Mouse (Mus musculus) ES-CJ7 (cell line): ENCODE measurements around the gene Cpn2.
A peak's percentile ranks its signal among the peaks of the same experiment; 100 is the strongest.

Experiments used
- DNase-seq: peaks from one replicate; pipeline ENCODE4 v3.0.0; 2011; ENCODE audit warnings: low read depth, low spot score

Cpn2 gene

GRCm38 (mm10) chr16:30238791-30239190, 28.5 kb downstream of the Cpn2 start:
- no peak for DNase-seq

DNA sequence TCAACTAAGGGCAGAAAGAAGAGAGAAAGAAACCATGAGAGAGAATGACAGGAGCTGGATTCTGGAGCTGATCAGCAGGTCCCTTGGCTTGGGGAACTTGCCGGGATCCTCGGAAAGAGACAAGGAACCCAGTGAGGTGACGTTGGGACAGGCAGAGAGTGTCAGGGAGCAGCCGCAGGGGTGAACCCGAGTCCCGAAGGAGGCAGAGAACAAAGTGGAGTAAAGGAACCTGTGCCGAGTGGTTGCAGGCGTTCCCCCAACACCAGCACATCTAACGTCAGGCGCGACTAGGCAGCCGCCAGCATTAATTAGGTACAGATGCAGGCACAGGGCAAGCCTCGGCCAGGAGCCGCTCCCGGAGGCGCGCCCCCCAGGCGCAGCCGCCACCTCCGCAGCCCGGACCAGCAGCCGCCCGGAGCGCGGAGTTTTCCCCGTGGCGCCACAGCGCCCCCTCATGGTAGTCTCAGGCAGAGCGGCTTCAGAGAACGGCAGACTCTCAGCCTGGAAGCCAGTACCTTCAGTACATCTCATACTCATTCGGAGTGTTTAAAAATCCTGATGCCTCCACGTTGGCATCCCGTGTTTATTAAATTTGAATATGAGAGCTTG, 31.1 kb downstream of the Cpn2 start:
- DNase-seq: peak; percentile 69

DNA sequence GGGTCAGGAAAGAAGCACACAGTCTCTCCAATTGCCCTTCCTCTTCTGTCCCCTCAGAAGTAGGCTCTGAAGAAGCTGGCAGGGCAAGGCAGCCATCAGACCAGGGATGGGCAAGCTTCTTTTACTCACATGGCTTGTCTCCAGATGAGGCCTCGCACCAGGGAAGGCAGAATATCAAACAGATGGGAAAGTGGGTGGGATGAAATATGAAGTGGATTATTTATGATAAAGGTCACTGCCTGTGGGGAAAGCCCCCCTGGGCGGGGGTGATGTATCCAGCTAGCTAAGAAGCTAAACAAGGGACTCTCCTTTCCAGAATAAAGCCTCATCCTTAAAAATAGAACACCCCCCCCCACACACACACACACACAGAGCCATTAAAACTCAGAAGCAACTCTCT, 31.7 kb downstream of the Cpn2 start:
- DNase-seq: no peak

DNA sequence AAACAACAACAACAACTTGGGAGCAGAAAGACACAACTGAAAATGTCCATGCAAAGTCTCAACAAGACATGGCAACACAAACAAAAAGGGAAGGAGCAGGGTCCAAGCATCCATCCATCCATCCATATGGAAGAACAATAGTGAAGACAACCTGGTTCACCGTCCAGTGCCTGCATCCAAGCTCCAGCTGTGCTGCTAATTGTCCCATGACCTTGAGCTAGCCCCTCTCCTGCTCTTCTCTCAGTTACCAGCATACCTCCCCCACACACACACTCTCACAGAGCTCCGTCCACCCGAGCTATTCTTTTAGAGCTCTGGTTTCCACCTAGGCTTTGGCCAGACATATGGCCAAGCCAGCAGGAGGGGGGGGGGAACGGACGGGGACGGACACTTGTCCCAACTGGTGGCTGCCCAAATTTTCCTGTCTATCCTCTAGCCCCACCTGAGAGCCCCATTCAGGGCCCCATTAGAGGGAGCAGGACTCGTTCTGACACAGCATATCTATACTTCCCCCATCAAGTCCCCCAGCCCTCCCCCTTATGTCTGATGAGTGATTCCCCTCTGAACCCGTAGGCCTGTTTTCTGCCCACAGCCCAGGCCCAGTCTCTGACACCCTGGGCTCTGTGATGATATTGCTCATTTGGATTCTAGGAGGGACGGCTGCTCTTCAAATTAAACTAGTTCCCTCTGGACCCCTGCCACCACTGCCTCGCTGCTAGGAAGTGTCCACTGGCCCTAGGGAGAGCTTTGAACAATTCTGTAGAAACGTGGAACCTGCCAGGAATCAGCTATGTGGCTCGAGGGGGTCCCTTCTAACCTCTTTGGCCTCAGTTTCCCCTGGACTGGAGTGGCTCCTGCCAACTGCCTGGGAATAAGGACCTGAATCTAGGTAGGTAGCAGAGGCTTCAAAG, 32.4 kb downstream of the Cpn2 start:
- DNase-seq: peak; percentile 68

DNA sequence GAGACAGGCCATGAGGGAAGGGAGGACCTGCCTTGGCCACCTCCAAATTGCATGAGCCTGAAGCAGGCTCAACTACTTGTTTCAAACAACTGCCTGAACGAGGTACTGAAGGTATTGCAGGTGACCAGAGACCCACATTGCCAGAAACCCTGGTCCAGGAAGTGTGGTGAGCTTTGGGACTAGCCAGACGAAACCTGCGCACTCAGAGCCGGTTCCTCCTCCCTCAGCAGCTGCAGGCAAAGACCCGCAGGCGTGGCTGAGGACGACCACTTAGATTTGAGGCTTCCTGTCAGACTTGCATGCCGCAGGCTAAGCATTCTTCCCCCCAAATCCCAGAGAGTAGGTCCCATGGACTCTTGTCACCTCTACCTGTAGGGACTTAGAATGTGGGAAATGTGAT, 33.2 kb downstream of the Cpn2 start:
- DNase-seq: peak; percentile 29

DNA sequence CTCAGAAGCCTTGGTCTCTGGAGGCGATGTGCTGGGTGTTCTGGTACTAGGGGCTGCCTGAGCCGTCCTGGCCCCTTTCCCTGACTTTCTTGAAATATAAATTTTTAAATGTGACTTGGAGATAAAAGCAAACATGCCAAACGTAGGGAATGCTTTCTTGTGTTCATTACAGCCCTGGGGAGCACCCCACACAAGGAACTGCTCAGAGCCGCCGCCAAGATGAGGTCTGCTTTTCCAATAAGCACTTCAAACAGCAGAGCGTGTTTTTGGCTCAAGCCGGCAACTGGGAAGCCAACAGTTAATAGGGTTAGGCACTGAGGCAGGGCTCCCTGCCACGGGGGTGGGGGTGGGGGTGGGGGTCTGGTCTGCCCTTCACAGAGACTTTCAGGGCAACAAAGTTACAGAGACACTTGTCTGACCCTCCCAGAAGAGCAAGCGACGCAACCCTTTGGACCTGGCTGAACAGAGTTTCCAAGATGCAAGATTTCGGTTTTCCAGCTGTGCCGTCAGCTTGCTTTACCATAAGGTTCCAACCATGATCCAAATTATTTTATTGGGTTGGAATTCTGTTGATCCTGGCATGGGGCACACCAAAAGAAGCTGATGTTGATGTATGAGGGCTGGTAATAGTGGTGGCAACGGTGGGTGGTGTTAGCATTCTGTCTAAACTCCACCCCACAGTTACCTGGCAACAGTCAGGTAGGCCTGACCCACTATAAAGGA, 35.3 kb downstream of the Cpn2 start:
- peak; percentile 39 for DNase-seq

DNA sequence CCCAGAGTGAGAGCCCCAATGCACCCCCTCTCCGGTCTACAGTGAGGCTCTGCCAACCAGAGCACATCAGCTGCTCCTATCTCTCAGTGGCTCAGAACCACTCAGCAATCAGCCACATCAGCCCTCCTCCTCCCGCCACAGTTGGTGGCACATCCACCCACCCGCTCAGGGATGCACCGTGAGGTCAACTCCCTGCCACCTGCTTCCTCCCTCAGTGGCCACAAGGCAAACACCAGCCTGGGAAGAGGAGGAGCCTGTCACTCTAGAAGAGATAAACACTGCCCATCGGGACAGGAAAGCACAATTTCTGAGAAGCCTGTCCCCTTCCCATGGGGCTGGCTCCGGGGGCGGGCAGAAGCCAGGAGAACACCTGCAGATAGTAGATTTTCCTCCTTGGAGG, 39.9 kb downstream of the Cpn2 start:
- no peak for DNase-seq

GRCm38 (mm10) chr16:30221161-30221782, 46.0 kb downstream of the Cpn2 start:
- DNase-seq: no peak

DNA sequence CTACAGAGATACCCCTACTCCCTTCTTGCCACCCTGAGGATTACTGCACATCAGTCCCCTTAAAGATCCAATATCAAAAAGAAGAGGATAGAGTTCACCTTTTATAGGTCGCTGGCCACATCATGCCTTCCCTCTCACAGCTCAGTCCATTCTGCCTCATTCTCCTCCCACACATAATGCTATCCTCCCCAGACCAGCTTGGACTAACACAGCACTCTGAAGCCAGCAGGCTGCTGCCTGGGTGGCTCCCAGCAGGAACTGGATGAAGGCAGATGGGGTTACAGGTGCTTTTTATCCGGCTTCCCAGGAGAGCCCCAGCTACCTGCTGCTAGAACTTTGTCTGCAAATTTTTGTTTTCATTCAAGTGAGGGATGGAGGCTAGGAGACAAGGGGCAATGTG, 51.5 kb downstream of the Cpn2 start:
- peak; percentile 35 for DNase-seq

DNA sequence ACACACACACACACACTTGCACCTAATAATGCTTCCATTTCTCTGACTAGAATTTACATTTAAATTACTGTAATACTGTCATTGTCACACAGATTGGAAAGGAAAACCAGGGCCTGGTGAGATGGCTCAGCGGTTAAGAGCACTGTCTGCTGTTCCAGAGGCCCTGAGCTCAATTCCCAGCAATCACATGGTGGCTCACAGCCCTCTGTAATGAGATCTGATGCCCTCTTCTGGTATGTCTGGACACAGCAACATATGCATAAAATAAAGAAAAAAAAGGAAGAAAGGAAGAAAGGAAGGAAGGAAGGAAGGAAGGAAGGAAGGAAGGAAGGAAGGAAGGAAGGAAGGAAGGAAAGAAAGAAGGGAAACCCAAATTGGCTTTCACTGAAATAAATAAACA, 53.7 kb downstream of the Cpn2 start:
- DNase-seq: peak; percentile 64

- DNase-seq: no peak
Measured at GRCm38 (mm10) chr16:30212035-30212434, 55.3 kb downstream of the Cpn2 start.

- peak; percentile 45 for DNase-seq
Measured at GRCm38 (mm10) chr16:30209264-30209663, 58.0 kb downstream of the Cpn2 start.

- DNase-seq: no peak
Measured at GRCm38 (mm10) chr16:30207991-30208390, 59.3 kb downstream of the Cpn2 start.

DNA sequence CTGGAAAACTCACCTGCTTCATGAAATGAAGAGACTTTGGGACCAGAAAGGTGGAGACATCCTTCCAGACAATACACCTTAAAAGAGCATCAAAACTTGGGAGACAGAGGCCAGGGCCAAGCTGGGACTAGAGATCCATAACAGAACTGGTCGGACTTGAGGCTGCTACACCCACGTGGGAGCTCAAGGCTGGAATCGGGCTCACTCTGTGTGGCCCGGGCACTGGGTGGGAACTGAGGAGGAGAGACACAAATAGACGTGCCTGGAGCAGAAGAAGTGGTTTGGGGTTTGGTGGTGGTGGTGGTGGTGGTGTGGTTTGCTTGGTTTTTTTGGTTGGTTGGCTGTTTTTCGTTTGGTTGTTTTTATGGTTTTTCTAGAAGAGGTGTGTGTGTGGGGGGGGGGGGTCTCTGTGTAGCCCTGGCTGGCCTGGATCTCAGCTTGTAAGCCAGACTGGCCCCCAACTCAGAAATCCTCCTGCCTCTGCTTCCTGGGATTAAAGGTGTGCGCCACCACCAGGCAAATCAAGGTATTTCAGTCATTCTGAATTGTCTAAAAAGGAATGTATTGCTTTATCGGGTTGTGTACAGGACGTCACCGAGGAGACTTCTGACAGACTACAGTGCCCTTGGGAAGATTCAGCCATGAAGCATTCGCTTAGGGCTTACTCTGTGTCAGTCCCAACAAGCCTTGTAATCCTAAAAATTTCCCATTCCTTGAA, 60.0 kb downstream of the Cpn2 start:
- DNase-seq: peak; percentile 72
